Mouse (Mus musculus) mesoderm, embryonic 11.5 days (tissue): Measurements from ENCODE around the gene Dnajc8.
"Not testable (repeated sequence)": the region's sequence is repeated elsewhere in the genome, so short reads cannot be mapped to it uniquely, and the experiment has no call there.

ENCODE experiments used
- DNase-seq: peaks from one replicate; pipeline ENCODE4 v3.0.0-alpha.2; 2012; ENCODE audit warnings: low read depth, low spot score

The Dnajc8 gene

DNA sequence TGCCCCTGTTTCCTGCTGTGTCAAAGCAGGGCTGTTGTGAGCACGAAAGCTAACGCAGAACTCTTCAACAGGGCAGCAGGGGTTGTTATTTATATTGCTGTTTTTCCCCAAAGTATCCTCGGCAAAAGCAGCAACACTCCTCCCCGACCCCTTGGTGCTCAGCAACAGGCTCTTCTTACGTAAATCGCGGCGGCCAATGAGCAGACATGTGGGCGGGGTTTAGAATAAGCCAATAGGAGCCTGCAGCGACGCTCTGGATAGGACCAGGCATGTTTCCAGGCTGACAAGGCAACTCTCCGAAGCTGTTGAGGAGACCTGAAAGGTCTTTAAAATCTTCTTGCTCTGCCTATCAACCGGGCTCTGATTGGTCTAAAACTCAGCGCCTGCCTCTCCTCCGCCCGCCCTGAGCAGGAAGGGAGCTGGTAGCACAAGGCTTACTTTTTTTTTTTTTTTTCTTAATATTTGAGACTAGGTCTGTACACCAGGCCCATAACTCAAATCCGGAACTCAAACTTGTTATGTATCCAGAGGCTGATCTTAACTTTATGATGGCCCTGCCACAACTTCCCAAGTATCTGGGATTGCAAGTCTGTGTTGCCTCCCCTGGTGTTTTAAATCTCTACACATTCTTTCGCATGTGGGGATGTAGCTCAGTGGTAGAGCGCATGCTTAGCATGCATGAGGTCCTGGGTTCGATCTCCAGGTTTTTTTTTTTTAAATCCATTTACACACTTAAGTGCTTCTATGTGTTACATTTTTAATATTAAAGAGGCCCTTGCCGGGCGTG is 19.8 kb upstream of the Dnajc8 start:
- peak; percentile 97 for DNase-seq

GRCm38 (mm10) chr4:132518066-132518465 is 17.3 kb upstream of the Dnajc8 start:
- DNase-seq: no peak

DNA sequence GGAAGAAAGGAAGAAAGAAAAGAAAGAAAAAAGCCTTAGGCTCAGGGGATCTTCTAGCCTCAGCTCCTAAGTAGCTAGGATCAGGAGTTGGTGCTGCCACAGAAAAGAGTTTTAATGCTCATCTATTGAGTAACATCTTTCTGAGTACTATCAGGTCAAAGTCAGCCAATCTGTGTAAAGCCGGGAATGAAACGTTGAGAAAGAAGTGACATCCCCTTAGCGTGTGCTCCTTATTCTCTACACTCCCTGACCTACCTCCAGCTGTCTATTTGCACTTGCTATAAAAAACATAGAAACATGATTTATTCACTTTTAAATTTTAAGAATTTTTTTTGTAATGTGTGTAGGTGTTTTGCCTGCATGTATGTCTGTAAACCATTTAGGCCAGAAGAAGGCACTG is 16.2 kb upstream of the Dnajc8 start:
- no peak for DNase-seq

GRCm38 (mm10) chr4:132524321-132524741 is 11.0 kb upstream of the Dnajc8 start:
- no peak for DNase-seq

DNA sequence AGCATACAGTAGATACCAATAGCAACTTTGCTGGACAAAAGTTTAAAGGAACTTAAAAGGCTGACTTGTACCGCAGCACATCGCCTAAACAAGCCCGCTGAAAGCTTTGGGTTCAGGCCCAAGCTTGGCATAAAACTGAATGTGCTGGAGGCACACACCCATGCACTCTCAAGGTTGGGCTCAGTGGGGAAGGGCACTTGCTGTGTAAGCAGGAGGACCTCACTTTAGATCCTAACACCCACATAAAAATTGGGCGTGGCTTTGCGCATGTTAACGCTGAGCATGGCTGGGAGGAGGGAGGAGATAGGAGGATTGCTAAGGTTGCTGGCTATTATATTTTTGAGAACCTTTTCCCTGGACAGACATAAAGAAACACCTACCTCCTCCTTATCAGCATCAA is 10.5 kb upstream of the Dnajc8 start:
- no peak for DNase-seq

- no peak for DNase-seq
These were observed 8.7 kb upstream of the Dnajc8 start for GRCm38 (mm10) chr4:132526678-132527077.

DNA sequence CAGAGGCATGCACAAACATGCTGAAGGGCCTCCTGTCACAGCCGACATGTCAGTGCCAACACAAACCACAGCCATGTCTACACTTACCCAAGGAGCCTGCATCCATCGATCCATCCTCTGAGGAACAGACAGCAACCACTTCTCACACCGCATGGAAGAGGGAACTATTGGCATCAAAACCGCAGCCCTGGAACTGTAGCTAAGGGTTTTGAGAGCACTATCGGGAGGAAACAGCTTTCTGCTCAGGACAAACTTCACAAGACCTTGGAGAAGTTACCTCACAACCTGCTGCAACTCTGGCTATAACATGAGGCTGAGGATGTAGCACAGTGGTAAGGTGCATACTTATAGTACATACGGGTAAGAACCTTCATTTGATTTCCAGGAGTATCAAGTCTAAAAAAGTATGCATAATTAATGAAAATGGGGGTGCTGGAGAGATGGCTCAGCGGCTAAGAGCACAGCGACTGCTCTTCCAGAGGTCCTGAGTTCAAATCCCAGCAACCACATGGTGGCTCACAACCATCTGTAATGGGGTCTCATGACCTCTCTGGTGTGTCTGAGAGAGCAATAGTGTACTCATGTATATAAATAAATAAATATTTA is 7.3 kb upstream of the Dnajc8 start:
- DNase-seq: no peak

DNA sequence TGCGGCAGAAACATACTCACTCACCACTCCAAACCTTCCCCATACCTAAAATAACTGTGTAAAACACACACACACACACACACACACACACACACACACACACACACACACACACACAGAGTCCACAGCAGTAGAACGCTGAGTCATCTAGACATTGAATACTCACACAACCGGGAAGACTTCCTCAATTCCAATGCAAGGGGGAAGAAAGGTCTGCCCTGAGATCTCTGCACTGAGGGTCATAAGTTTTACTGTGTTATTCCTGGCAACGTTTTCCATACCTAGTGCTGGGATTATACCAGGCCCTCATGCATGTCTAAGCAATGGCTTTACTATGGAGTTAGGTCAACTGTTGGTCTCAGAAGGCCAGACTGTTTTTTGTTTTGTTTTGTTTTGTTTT is 6.0 kb upstream of the Dnajc8 start:
- no peak for DNase-seq

- no peak for DNase-seq
These were observed 5.1 kb upstream of the Dnajc8 start for GRCm38 (mm10) chr4:132530033-132530804.

DNA sequence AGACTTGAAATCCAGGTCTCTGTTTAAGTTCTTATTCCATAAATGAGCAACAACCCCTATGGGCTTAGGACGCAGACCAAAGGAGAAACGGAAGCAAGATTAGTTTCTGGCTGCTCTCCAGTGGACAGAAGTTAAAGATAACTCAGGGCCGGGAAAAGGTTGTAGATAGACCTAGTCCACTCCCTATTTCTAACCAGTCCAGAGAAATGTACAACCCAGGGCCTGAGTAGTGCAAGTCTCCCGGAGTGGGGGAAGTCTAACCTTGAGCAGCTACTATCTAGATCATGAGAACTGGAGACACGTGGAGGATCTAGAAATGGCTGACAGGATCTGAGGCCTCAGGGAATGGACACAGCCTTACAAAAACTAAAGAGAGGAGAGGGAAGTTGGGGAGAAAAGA is 2.9 kb upstream of the Dnajc8 start:
- DNase-seq: no peak

- peak; percentile 94 for DNase-seq
These were observed 2.1 kb upstream of the Dnajc8 start, which contains the start of gene Atpif1 for GRCm38 (mm10) chr4:132532981-132533916. TSS of gene Atpif1 (minus strand) at chr4:132533659.

DNA sequence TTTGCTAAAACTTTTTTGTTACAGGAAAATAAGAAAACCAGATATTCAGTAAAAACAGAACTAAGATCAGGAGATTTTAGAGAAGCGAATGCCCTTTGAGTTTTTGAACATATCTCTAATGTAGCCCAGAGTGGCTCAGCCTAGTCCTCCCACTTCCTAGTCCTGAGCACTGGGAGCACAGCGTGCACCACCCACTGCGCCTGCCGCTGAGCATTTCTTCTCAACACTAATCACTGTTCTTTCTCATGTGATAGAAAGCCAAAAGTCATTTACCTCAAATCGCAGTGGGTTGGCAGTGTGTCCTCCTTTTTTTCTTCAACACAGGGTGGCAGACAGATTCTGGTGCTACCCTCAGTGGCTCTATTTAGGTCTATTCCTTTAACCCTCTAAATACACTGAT is 4.1 kb downstream of the Dnajc8 start:
- no peak for DNase-seq

DNA sequence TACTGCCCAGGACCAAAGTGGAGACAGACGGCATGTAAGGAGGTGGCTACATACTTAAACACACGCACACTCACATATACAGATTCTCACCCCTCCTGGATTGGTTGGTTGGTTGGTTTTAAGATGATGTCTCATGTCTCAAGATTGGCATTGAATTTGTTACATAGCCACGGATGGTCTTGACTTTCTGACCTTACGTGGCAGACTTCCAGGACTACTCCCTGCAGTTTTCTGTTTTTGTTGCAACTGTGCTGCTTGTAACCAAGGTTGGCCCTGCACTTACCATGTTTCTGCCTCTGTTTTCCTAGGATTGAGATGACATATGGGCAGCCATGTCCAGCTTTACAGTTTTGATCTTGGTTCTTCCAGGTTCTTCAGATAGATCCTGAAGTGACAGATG is 6.1 kb downstream of the Dnajc8 start:
- no peak for DNase-seq

DNA sequence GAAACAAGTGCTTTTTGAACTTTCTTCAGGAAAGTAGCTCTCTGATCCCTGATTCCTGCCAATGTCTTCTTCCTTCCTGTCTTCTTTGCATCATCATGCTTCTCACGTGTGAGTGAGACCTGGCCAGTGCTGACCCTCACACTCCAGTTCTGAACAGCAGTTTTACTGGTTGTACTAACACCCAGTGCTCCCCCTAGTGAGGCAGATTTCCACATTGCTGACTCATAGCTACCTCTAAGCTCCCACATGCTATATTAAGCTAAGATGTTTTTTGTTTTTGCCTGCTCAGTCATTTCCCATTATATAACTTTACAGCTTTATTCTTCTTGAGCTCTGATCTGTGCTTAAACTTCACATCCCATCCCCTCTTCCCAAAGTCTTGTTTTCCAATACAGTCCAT is 7.4 kb downstream of the Dnajc8 start:
- no peak for DNase-seq

DNA sequence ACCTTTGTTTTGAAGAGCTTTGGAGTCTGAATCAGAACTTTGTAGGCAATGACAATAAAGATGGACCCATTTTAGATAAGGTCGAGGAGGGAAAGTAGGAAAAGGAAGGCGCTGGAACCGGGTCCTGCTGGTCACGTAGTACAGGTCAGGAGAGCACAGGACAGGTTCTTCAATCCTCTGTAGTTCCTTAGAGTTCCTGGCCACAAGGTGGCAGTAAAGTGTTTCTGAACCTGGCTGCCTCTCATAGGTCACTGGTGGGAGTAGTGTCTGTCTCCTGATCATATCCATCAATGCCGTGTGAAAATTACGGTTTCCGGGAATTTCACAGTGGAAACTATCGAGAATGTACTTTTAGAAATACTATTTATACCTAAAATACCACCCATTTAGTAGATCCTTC is 10.5 kb downstream of the Dnajc8 start:
- DNase-seq: peak; percentile 75

- no peak for DNase-seq
These were observed 18.9 kb downstream of the Dnajc8 start for GRCm38 (mm10) chr4:132554221-132554620.

- DNase-seq: no peak
These were observed 19.3 kb downstream of the Dnajc8 start for GRCm38 (mm10) chr4:132554653-132555052.

DNA sequence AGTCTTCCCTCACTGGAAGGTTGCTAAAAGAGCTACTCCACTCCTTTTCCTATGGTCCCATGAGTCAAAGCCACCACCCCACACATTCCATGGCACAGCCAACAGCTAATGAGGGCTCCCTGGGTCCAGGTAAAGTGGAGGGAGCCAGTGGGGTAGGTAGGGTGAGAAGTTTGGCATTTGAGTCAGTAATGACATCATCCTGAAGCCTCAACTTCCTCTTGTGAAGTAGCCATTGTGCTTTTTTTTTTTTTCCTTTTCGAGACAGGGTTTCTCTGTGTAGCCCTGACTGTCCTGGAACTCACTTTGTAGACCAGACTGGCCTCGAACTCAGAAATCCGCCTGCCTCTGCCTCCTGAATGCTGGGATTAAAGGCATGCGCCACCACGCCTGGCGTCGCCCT is 20.2 kb downstream of the Dnajc8 start:
- not testable (repeated sequence) for DNase-seq

- no peak for DNase-seq
These were observed 27.9 kb downstream of the Dnajc8 start for GRCm38 (mm10) chr4:132563261-132563660.

DNA sequence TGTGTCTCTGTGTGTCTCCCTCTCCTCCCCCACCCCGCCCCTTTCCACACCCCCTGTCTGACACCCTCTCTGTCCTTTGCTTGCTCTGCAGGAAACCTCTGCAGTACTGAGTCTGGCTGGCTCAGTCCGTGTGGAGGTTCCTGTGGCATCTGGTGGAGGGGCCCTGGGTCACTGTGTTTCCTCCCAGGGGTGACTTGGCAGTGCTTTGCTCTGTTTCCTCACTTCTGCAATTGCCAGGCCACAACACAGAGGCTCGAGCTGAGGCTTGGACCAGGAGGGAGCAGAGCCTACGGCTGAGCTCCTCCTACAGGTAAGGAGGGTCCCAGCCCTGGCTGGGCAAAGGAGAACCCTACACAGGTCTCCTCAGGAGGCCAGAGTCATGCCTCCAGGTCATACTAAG is 28.6 kb downstream of the Dnajc8 start, which contains the start of gene Ptafr:
Gene Ptafr, plus strand, starts transcription at position 103 of the 400 bp plus-strand sequence.
- DNase-seq: no peak

DNA sequence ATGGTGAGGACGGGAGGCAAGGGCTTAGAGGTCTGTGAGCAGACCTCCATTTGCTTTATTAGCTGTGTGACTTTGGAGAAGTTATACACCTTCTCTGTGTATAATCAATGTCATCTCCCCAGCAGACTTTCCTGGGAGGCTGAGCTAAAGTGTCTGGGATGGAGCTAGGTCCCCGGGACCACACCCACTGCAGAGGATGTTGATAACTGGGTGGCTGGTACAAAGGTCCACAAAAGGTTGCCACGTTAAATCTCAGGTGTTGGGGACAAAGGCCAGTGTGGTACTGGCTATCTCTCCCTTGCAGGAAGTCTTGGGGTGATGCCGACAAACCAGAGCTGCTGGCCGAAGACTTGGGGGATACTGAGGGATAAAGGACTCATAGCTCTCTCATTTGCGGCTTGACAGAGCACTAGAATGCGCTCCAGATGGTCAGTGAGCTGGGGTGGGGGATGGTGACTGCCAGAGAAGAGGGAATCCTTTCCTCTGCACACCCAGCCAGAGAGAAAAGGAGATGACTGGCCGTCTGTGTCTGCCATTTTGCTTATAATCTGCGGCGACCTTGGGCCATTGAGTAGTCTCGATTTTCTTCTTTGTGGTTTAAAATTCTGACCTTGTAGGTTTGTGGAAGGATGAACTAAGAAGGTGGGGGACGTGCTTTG is 29.9 kb downstream of the Dnajc8 start:
- no peak for DNase-seq
